Mouse (Mus musculus) kidney, adult 8-10 months (tissue): Measurements from ENCODE around the gene Dhdh.
A peak's percentile ranks its signal among the peaks of the same experiment; 100 is the strongest.
"Not testable (repeated sequence)": the region's sequence is repeated elsewhere in the genome, so short reads cannot be mapped to it uniquely, and the experiment has no call there.

Experiments used
- DNase-seq, 2 experiments: peaks; one replicate each; pipeline ENCODE4 v3.0.0; 2022

Gene Dhdh

GRCm38 (mm10) chr7:45470869-45471268 is 17.7 kb downstream of the Dhdh start:
- peak; percentile 67 to 87 for DNase-seq

- DNase-seq, result no peak
Observed at GRCm38 (mm10) chr7:45467090-45467670, 21.4 kb downstream of the Dhdh start.

DNA sequence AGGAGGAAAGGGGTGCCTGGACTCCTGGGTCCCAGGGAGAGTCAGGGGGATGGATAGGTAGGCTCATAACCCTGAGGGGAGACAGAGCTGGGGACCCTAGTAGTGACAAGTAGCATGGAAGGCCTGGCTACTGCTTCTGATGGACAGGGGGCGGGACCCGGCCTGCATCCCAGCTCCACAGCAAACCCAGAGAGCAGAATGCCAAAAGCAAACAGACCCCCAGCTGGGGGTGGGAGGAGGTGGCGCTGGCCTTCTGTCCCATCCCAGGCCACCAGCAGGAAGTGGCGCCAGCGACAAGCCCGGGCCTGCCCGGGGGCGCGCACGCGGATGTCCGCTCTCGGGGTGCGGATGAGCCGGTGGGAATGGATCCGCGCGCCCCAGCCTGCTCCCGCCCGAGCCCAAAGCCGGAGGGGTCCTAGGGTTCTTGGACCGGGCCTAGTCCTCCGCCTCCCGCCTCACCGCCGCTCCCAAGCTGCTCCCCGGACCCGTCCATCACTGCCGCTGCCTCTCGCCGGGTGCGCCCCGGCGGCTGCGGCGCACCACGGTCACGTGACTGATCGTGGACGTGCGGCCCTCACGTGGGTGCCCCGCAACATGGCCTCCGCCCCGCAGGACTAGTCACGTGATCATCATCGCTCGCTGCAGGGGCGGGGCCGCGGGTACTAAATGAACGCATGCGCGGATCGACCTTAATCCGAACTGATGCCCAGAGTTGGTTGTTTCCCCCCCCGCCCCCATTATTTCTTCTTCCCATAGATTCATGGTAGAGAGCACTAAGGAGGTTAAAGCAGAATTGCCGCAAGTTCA is 22.1 kb downstream of the Dhdh start, which contains the start of gene Bax:
Gene Bax, minus strand, starts transcription at position 616 of the 807 bp plus-strand sequence.
- DNase-seq, result peak; percentile 95 to 96

GRCm38 (mm10) chr7:45465549-45465948 is 23.1 kb downstream of the Dhdh start:
- DNase-seq, result no peak

DNA sequence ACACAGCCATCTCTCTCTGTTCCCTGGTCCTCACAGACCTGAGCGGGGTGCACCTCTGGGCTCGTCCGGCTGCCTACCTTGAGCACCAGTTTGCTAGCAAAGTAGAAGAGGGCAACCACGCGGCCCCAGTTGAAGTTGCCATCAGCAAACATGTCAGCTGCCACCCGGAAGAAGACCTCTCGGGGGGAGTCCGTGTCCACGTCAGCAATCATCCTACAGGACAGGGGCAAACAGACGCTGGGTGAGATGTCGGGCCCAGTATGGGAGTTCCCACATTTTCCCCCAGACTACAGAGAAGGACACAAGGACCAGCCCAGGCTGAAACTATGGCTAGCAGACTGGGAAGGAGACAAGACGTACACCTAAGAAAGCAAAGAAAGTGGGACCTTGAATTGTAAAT is 23.5 kb downstream of the Dhdh start:
- no peak for DNase-seq

DNA sequence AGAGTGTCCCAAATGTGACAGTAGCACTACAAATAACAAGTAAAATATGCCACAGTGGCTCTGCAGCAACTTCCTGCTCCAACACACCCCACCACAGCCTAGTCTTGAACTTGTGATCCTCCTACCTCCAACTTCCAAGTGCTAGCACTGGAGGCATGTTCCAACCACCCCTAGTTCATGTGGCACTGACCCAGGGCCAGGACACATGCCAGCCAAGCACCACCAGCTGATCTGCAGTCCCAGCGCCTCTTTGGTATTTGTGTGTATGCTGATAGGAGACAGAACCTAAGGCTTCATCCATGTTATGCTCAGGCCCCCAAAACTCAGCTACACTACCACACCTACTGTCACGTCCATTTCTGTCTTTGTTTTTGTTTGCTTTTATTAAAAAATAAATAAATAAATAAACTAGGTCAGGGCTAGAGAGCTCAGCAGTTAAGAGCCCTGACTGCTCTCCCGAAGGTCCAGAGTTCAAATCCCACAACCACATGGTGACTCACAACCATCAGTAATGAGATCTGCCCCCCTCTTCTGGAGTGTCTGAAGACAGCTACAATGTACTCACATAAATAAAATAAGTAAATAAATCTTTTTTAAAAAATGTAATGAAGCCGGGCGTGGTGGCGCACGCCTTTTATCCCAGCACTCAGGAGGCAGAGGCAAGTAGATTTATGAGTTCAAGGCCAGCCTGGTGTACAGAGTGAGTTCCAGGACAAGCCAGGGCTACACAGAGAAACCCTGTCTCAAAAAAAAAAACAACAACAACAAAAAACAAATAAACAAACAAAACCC is 24.4 kb downstream of the Dhdh start:
- no peak for DNase-seq

GRCm38 (mm10) chr7:45462868-45463267 is 25.7 kb downstream of the Dhdh start:
- DNase-seq, result not testable (repeated sequence)

DNA sequence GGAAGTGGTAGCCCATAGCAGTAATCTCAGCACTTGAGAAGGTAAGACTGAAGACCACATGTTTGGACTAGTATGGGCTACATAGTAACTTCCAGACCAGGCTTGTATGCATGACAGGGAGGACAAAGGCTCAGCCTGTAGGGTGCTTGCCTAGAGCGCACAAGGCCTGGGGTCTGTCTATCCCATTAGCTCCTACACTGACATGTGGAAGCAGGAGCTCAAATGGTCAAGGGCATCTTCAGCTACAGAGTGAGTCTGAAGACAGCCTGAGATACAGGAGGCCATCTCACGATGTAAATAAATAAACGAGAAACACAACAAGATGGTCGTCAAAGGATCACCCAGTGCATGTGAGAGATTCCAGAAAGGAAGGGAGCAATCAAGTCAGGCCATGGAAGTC is 26.3 kb downstream of the Dhdh start:
- no peak for DNase-seq

GRCm38 (mm10) chr7:45461781-45462180 is 26.8 kb downstream of the Dhdh start:
- DNase-seq, result no peak

DNA sequence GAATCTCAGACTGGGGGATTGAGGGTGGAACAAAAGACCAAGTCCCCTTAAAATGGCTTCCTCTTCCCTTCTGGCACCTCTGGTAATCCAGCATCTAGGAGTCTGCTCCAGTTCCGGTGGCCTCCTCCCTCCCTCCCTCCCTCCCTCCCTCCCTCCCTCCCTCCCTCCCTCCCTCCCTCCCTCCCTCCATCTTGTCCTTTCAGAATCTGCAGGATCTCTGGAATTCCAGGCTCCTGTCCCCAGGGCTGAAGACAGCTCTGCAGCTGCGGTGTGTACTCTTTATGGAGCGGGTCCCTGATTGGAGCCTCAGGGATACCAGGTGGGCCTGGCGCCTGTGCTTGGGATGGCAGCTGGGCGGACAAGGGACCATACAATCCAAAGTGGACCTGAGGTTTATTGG is 27.3 kb downstream of the Dhdh start:
- no peak for DNase-seq

DNA sequence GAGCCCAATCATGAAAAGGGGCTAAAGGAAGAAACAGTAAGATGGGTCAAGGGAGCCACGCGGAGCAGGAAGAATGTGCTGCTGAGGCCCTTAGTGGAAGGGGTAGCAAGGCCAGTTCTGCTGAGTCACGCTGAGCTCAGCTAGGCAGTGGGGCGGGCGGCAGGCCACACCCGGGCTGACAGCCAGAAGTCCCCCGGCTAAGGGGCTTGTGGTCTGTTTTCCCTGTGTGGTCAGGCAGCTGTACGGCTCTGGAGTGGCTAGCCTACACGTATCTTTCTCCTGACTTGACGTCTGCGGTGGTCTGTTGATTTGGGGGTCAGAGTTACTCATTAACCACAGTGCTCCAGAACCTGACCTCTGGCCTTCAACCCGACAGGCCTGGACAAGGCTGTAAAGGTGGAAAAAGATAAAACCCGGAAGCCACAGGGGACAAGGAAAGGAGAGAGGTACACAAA is 27.7 kb downstream of the Dhdh start:
- DNase-seq, result peak; percentile 68 to 79

DNA sequence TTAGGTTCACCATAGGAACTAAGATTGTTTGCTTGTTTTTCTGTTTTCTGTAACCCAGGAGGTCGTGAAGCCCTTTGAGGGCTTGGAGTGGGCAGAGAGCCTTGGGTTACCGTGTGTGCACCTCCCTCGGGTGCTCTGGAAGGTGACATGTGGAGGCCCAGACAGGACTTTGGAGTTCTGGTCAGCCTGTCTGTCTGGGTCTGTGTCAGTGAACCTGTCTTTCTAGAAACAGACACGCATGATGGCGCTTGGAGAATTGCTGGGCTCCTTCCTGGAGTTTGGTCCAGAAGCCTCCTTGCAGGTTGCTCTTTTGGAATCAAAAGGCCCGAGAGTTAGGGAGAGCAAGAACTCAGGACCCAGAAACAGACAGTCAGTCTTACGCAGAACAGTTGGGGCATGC is 28.2 kb downstream of the Dhdh start:
- DNase-seq, result peak; percentile 79 to 84

DNA sequence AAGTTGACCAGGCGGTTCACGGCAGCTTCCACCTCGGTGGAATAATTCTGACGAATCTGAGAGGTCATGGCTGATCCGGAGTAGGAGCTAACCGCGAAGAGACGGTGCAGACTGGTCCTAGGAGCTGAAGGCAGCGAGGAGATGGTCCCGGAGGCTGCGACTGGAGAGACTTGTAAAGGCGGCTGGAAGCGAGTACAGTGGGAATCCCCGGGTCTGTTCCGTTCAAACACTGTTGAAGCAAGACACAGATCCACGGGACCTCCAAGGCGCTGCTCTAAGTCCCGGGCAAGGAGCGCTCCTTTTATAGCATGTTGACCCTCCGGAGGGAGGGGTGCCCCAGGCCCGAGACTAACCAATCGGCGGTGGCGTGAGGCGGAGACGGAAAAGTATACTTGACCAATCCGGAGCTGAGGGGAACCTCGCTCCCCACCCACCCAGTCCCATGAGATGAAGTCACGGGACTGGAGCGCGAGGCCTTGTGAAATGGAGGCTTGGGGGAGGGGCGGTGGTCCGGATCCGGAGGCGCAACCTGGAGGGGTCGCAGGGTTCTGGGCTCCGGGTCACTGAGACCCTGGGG is 29.0 kb downstream of the Dhdh start, which contains the start of gene Ftl1:
Gene Ftl1, minus strand, starts transcription at position 321 of the 577 bp plus-strand sequence.
- DNase-seq, result peak; percentile 98 to 99

DNA sequence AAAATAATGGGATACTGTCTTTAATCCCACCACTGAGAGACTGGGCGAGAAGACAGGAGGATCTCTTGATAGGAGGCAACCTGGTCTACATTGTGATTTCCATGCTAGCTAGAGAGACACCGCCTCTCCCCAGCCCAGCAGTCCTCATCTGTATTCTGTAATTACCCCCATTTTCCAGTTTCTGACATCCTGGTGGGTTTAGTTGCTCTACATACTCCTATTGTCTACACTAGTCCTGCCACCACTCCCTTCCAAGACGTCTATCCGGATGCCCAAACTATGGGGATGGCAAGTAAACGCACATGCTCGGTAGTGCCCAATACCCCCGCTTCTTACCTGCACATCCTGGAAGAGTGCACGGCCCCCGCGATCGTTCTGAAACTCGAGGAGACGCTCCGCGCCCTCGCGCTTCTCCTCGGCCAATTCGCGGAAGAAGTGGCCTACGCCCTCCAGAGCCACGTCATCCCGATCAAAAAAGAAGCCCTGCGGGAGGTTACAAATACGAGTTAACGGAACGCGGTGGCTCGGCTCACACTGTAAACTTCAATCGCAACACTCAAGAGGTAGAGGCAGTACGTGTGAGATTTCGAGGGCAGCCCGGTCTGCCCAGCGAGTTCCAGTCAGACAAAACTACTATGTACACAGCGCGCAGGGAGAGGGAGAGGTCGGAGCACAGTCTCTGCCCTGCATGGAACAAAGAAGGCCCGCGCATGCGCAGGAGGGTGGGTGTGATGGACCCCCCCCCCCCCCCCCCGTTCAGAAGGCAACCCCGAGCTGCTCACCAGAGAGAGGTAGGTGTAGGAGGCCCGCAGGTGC is 29.6 kb downstream of the Dhdh start:
- DNase-seq, result peak; percentile 46 to 67

- DNase-seq, result peak; percentile 77 to 86
Observed at GRCm38 (mm10) chr7:45457204-45458060, 31.2 kb downstream of the Dhdh start.

GRCm38 (mm10) chr7:45456721-45457203 is 31.8 kb downstream of the Dhdh start:
- DNase-seq, result no peak

- no peak for DNase-seq
Observed at GRCm38 (mm10) chr7:45455932-45456696, 32.5 kb downstream of the Dhdh start.

GRCm38 (mm10) chr7:45454971-45455370 is 33.6 kb downstream of the Dhdh start:
- DNase-seq, result no peak

DNA sequence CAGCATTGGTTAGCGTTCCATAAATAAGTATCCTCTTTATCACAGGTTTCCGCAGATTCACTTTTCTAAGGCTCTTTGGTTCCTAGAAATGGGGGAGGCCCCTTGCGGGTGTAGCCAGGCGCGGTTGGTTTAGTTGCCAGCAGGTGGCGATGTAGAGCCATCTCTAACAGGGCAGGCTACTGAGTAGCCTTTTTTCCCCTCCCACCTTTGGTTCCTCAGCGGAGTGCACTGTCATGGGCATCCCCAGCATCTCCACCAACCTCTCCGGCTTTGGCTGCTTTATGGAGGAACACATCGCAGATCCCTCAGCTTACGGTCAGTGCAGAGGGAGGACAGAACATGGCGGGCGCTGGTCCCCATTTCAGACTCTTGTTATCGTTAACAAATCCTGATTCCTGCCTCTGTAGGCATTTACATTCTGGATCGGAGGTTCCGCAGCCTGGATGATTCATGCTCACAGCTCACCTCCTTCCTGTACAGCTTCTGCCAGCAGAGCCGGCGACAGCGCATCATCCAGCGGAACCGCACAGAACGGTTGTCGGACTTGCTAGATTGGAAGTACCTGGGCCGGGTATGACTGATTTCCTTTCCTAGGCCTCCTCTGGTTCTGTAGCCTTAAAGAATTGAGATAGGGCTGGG is 37.1 kb downstream of the Dhdh start:
- DNase-seq, result peak; percentile 63 to 84

DNA sequence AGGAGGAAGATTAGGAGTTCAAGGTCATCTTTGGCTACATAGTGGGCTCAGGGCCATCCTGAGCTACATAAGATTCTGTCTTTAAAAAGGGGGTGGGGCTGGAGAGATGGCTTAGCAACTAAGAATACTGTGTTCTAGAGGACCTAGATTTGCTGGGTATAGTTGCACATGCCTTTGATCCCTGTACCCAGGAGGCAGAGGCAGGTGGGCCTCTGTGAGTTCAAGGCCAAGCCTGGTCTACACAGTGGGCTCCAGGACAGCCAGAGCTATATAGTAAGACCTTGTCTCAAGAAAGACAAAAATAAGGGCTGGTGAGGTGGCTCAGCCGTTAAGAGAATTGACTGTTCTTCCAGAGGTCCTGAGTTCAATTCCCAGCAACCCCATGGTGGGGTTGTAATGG is 38.6 kb downstream of the Dhdh start:
- no peak for DNase-seq
